Mouse (Mus musculus) testis, adult 2 months (tissue): ENCODE measurements around the gene Snx9.

Source experiments
- CTCF ChIP-seq: fragments of 200-500 bp; IDR thresholded peaks from 2 replicates; pipeline ENCODE4 v1.5.1; 2012; ENCODE audit warnings: low read depth, mild to moderate bottlenecking, inconsistent platforms, low read length, moderate library complexity; ENCODE audit not compliant: control insufficient read depth, insufficient read depth, insufficient replicate concordance
- POLR2A ChIP-seq: fragments of 200-500 bp; IDR thresholded peaks from 2 replicates; pipeline ENCODE4 v1.6.1; 2012; ENCODE audit warnings: low read depth, mild to moderate bottlenecking, inconsistent platforms, low read length, moderate library complexity; ENCODE audit not compliant: control insufficient read depth

DNA sequence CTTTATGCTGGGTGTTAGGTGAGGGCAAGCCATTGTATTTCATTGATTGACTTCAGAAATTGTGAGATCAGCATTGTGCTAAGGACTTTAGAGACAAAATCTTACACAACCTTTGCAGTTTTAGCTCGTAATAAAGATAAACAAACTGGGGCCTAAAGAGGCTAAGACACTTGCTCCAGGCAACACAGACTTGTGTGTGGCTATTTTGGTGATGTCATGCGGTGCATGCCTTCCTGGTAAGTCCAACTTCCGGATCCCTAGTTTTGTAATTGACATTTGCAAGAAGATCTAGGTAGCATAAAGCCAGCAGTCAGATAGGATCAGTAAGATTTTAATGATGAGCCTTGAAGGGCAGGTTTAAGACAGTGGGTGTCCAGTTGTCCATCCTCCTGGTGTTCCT, 101.0 kb downstream of the Snx9 start:
- no peak for TF ChIP-seq POLR2A
- TF ChIP-seq CTCF = no peak
